Mouse (Mus musculus): ENCODE measurements around the gene Gpr45. TPM values are rescaled to one million over a fixed set of nuclear protein-coding genes. Genes with fewer than 3 reads are reported as not detected.
"Not testable (repeated sequence)": the region's sequence is repeated elsewhere in the genome, so short reads cannot be mapped to it uniquely, and the experiment has no call there.

Gpr45 gene
- total RNA-seq (2015; ENCODE audit: low replicate concordance) (not detected in 2 replicates), total RNA-seq (2017; ENCODE audit: low replicate concordance) (not detected in 2 replicates)

GRCm38 (mm10) chr1:42952734-42953481, at the start of gene Gpr45:
Gene Gpr45 (plus strand): TSS chr1:42952872.
- ATAC-seq (replicated peaks; ENCODE audit: low FRiP score, poor library complexity, severe bottlenecking): no peak

- no peak for ATAC-seq (replicated peaks; ENCODE audit: low FRiP score, poor library complexity, severe bottlenecking)
Measured at GRCm38 (mm10) chr1:42905148-42905547, 47.5 kb upstream of the Gpr45 start.

GRCm38 (mm10) chr1:42906696-42907095, 46.0 kb upstream of the Gpr45 start:
- 0 out of 2 replicates have a peak, but pooled peaks have one; percentile 39 for ATAC-seq (replicated peaks; ENCODE audit: low FRiP score, poor library complexity, severe bottlenecking)

- no peak for ATAC-seq (replicated peaks; ENCODE audit: low FRiP score, poor library complexity, severe bottlenecking)
Measured at GRCm38 (mm10) chr1:42907153-42907552, 45.5 kb upstream of the Gpr45 start.

GRCm38 (mm10) chr1:42915062-42915461, 37.6 kb upstream of the Gpr45 start:
- ATAC-seq (replicated peaks; ENCODE audit: low FRiP score, poor library complexity, severe bottlenecking): no peak

GRCm38 (mm10) chr1:42916719-42917118, 36.0 kb upstream of the Gpr45 start:
- ATAC-seq (replicated peaks; ENCODE audit: low FRiP score, poor library complexity, severe bottlenecking): no peak

GRCm38 (mm10) chr1:42917908-42918307, 34.8 kb upstream of the Gpr45 start:
- ATAC-seq (replicated peaks; ENCODE audit: low FRiP score, poor library complexity, severe bottlenecking): no peak

- no peak for ATAC-seq (replicated peaks; ENCODE audit: low FRiP score, poor library complexity, severe bottlenecking)
Measured at GRCm38 (mm10) chr1:42923924-42924323, 28.7 kb upstream of the Gpr45 start.

- no peak for ATAC-seq (replicated peaks; ENCODE audit: low FRiP score, poor library complexity, severe bottlenecking)
Measured at GRCm38 (mm10) chr1:42933613-42934012, 19.1 kb upstream of the Gpr45 start.

- ATAC-seq (replicated peaks; ENCODE audit: low FRiP score, poor library complexity, severe bottlenecking): no peak
Measured at GRCm38 (mm10) chr1:42948486-42948885, 4.2 kb upstream of the Gpr45 start.

- no peak for ATAC-seq (replicated peaks; ENCODE audit: low FRiP score, poor library complexity, severe bottlenecking)
Measured at GRCm38 (mm10) chr1:42953482-42953822, 780 bp downstream of the Gpr45 start.

GRCm38 (mm10) chr1:42956828-42957227, 4.2 kb downstream of the Gpr45 start:
- ATAC-seq (replicated peaks; ENCODE audit: low FRiP score, poor library complexity, severe bottlenecking): no peak

- no peak for ATAC-seq (replicated peaks; ENCODE audit: low FRiP score, poor library complexity, severe bottlenecking)
Measured at GRCm38 (mm10) chr1:42983082-42983771, 30.6 kb downstream of the Gpr45 start.

- ATAC-seq (replicated peaks; ENCODE audit: low FRiP score, poor library complexity, severe bottlenecking): no peak
Measured at GRCm38 (mm10) chr1:42984119-42984518, 31.4 kb downstream of the Gpr45 start.

GRCm38 (mm10) chr1:42988996-42989395, 36.3 kb downstream of the Gpr45 start:
- no peak for ATAC-seq (replicated peaks; ENCODE audit: low FRiP score, poor library complexity, severe bottlenecking)

- ATAC-seq (replicated peaks; ENCODE audit: low FRiP score, poor library complexity, severe bottlenecking): no peak
Measured at GRCm38 (mm10) chr1:43006051-43006514, 53.4 kb downstream of the Gpr45 start.

GRCm38 (mm10) chr1:43006524-43006923, 53.9 kb downstream of the Gpr45 start:
- ATAC-seq (replicated peaks; ENCODE audit: low FRiP score, poor library complexity, severe bottlenecking): no peak

GRCm38 (mm10) chr1:43010461-43010860, 57.8 kb downstream of the Gpr45 start:
- no peak for ATAC-seq (replicated peaks; ENCODE audit: low FRiP score, poor library complexity, severe bottlenecking)

GRCm38 (mm10) chr1:43015153-43015685, 62.5 kb downstream of the Gpr45 start:
- not testable (repeated sequence) for ATAC-seq (replicated peaks; ENCODE audit: low FRiP score, poor library complexity, severe bottlenecking)

- no peak for ATAC-seq (replicated peaks; ENCODE audit: low FRiP score, poor library complexity, severe bottlenecking)
Measured at GRCm38 (mm10) chr1:43036014-43036413, 83.3 kb downstream of the Gpr45 start.

GRCm38 (mm10) chr1:43042271-43042670, 89.6 kb downstream of the Gpr45 start:
- no peak for ATAC-seq (replicated peaks; ENCODE audit: low FRiP score, poor library complexity, severe bottlenecking)

All from erythroid progenitor cell, adult 5-6 weeks (primary cell).